Mouse (Mus musculus): Measurements from ENCODE around the gene Ptpn13. TPM values are rescaled to one million over a fixed set of nuclear protein-coding genes. Genes with fewer than 3 reads are reported as not detected.

The Ptpn13 gene
- polyA plus RNA-seq, 1 experiment from 2014 or later: 0.55 TPM

DNA sequence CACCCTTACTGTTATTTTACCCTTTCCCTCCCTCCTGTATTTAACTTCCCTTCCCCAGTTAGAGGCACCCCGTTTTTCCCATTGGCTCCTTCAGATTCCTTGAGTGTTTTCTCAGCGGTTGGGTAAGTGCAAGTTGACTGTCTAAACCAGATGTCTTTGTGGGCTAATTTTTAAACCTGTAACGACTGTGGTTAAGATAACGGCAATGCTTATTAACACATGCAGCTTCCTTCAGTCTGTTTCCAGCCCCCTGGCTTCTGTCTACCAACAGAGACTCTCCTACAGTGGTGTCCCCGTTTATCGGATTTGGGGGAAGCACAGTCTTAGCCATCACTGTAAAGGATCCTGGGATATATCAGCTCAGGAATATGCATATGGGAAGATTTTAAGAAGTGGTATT lies 35.9 kb downstream of the Ptpn13 start:
- no peak overlapping the region for H3K9ac ChIP-seq
- H3K4me1 ChIP-seq (replicated peaks): no peaks in the 10 kb centered on the region
- H3K27ac ChIP-seq (replicated peaks): no peak overlapping the region
- WGBS (ENCODE audit: insufficient replicate concordance): 34% methylated on average over 6 of the region's 6 CpGs
- no peaks in the 10 kb centered on the region for H3K36me3 ChIP-seq (replicated peaks)
- no peak overlapping the region for H3K4me2 ChIP-seq
- H3K9me3 ChIP-seq (replicated peaks): no peaks in the 10 kb centered on the region
- H3K4me3 ChIP-seq (replicated peaks): no peak overlapping the region
- H3K27me3 ChIP-seq: no peaks in the 10 kb centered on the region
- no peak for ATAC-seq (ENCODE audit: insufficient read depth)

DNA sequence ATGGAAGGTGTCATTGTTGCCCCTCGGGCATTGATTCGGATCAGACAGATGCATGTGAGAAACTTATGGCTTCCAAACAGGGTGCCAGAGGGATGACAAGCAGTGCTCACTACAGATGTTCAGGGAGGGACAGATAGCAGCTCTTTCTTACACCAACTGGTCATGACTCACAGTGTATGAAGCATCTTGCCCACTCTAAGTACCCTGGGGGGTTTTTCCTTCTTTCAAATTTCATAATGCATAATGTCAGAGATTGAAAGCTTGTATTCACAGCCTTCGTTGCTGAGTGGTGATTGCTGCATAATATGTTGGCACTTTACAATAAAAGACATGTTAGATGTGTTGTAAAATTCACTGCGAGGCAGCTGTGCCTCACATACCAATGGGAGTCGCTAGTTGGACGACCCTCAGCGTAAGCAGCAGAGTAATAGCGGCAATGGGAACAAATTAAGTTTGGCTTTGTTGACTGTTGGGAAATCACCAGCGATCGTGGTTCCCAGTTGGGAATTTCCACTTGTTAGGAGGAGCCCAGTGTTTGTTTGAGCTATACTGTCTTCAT lies 38.7 kb downstream of the Ptpn13 start:
- Histone ChIP-seq H3K4me1 (replicated peaks) (no peaks in the 10 kb centered on the region), H3K27me3 (no peaks in the 10 kb centered on the region), H3K9me3 (replicated peaks) (no peaks in the 10 kb centered on the region), H3K36me3 (replicated peaks) (no peaks in the 10 kb centered on the region), H3K27ac (replicated peaks) (no peak overlapping the region), H3K9ac (no peak overlapping the region), H3K4me3 (replicated peaks) (no peak overlapping the region), H3K4me2 (no peak overlapping the region)
- 69% methylated on average over 10 of the region's 10 CpGs for WGBS (ENCODE audit: insufficient replicate concordance)
- no peak for ATAC-seq (ENCODE audit: insufficient read depth)

DNA sequence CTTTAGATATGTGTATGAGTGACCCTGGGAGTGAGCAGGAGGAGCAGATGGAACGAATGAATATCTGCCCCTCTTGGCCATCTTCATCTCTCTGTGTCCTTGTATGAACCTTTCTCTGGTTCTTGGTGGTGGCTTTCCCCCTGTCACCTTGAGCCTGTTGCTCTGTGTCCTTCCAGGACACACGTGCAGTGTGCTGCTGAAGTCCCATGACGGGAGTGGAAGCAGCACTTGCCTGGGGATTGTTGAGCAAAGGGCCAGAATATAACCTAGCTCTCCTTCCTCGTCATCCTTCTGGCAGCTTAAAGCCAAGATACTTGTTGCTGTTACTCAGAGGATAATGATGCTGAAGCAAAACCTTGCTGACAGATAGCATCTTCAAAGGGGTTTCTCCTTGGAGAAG lies 39.3 kb downstream of the Ptpn13 start:
- Histone ChIP-seq H3K36me3 (replicated peaks) (no peaks in the 10 kb centered on the region), H3K27me3 (no peaks in the 10 kb centered on the region), H3K4me2 (no peak overlapping the region), H3K4me1 (replicated peaks) (no peaks in the 10 kb centered on the region), H3K9me3 (replicated peaks) (no peaks in the 10 kb centered on the region), H3K27ac (replicated peaks) (no peak overlapping the region), H3K9ac (no peak overlapping the region), H3K4me3 (replicated peaks) (no peak overlapping the region)
- no peak for ATAC-seq (ENCODE audit: insufficient read depth)
- WGBS (ENCODE audit: insufficient replicate concordance): 57% methylated on average over 4 of the region's 4 CpGs

DNA sequence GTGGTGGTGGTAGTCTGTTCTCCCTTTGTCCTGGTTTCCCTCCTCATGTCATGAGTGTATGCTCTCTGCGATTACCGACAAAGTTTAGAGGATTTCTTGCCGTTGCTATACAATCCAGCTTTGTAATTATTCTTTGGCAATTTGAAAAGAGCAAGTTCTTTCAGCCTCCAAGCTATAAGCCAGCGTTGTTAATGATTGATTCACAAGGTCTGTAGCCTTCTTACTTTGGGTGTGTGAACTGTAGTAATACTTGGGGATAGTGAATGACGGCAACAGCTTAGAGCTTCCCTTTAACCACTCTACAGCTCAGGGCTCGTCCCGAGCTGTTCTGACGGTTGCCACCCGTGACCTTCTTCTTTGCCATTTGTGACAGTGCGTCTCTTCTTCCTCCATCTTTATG lies 39.8 kb downstream of the Ptpn13 start:
- Histone ChIP-seq H3K36me3 (replicated peaks) (no peaks in the 10 kb centered on the region), H3K27ac (replicated peaks) (no peak overlapping the region), H3K9ac (no peak overlapping the region), H3K4me3 (replicated peaks) (no peak overlapping the region), H3K27me3 (no peaks in the 10 kb centered on the region), H3K4me1 (replicated peaks) (no peaks in the 10 kb centered on the region), H3K4me2 (no peak overlapping the region), H3K9me3 (replicated peaks) (no peaks in the 10 kb centered on the region)
- 76% methylated on average over 10 of the region's 10 CpGs for WGBS (ENCODE audit: insufficient replicate concordance)
- ATAC-seq (ENCODE audit: insufficient read depth): no peak

DNA sequence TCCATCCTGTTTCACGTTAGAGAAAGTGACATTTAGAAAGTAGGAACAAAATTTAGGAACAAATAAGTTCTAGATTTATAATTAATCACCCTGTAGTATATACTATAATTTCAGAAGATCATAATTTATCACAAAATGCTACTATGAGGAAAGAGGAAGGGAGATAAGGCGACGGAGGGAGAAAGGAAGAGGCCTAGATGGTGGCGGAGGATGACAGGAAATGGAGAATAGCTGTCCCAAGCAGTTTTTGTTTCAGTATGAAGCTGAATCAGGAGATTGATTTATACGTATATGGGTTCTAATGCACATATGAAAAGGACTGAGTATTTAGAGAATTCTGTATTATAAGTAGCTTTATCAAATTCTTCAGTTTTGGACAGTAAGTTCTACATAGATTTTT lies 47.7 kb downstream of the Ptpn13 start:
- Histone ChIP-seq H3K27ac (replicated peaks) (no peak overlapping the region), H3K9me3 (replicated peaks) (no peaks in the 10 kb centered on the region), H3K27me3 (no peaks in the 10 kb centered on the region), H3K4me3 (replicated peaks) (no peak overlapping the region), H3K9ac (no peak overlapping the region), H3K36me3 (replicated peaks) (no peaks in the 10 kb centered on the region), H3K4me2 (no peak overlapping the region), H3K4me1 (replicated peaks) (no peaks in the 10 kb centered on the region)
- 21% methylated on average over 5 of the region's 5 CpGs for WGBS (ENCODE audit: insufficient replicate concordance)
- no peak for ATAC-seq (ENCODE audit: insufficient read depth)

DNA sequence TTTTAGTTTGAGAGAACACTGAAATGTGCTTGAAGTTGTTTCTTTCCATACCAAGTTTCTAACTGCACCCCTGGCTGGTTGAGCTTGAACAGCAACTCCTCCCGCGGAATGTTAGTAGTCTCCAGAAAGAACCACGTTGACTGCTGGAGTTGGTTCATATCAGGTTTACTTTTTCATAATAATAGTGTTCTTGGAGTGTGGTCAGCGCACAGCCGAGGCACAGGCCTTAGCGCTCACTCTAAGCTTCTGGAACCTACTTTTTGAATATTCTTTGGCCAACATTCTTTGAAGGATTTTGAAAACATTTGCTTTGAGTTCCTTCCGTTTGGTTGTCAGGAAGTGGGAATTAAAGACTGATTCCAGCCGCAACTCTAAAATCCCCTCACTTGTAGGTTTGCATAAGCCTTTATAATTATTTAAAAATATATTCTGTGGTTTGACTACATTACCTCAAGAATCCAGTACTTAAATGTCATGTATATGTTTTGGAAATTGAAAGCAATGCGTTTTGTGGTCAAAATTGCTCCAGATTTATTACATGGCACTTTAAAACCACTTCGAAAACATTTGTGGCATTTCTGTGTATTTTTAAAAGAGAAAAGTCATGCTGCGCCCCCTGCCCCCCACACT lies 48.6 kb downstream of the Ptpn13 start:
- Histone ChIP-seq H3K9ac (no peak overlapping the region), H3K36me3 (replicated peaks) (no peaks in the 10 kb centered on the region), H3K27me3 (no peaks in the 10 kb centered on the region), H3K4me3 (replicated peaks) (no peak overlapping the region), H3K4me1 (replicated peaks) (no peaks in the 10 kb centered on the region), H3K4me2 (no peak overlapping the region), H3K27ac (replicated peaks) (no peak overlapping the region), H3K9me3 (replicated peaks) (no peaks in the 10 kb centered on the region)
- no peak for ATAC-seq (ENCODE audit: insufficient read depth)
- 78% methylated on average over 11 of the region's 11 CpGs for WGBS (ENCODE audit: insufficient replicate concordance)

DNA sequence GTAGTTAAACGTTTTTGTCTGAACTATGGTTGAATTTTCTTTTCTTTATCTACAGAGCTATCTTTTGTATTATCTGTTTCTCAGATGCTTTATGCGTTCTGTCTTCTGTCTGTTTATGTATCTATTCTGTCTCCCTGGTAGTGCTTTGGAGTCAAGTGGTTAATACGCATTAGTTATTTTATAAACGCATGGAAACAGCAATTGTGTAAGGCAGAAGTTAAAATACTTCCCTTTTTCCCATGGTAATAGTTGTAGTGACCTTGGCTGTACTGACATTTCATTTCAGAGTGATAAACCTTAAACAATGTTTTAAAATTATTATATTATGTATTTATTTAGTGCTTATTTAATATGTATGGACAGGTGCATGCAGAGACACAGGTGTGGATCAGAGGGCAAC lies 49.3 kb downstream of the Ptpn13 start:
- H3K4me1 ChIP-seq (replicated peaks): no peaks in the 10 kb centered on the region
- H3K9ac ChIP-seq: no peak overlapping the region
- no peaks in the 10 kb centered on the region for H3K9me3 ChIP-seq (replicated peaks)
- H3K36me3 ChIP-seq (replicated peaks): no peaks in the 10 kb centered on the region
- H3K4me2 ChIP-seq: no peak overlapping the region
- H3K27me3 ChIP-seq: no peaks in the 10 kb centered on the region
- 60% methylated on average over 4 of the region's 4 CpGs for WGBS (ENCODE audit: insufficient replicate concordance)
- H3K27ac ChIP-seq (replicated peaks): no peak overlapping the region
- ATAC-seq (ENCODE audit: insufficient read depth): no peak
- H3K4me3 ChIP-seq (replicated peaks): no peak overlapping the region

DNA sequence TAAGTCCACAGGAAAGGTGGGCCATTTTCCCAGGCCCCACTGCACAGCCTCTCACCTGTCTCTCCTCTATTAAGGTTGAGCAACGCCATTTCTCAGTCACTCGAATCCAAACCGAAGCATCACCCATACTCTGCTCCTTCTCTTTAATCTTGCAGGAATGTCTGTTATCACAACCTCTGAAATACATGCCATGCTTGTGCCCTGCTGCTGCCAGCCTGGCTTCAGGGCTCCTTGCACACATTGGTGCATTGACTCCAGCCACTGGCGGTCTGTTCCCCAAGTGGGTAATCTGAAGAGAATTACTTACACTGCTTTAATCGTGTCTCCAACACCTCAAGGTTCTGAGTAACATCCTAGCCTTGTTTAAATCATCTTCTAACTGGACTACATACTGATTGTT lies 50.5 kb downstream of the Ptpn13 start:
- Histone ChIP-seq H3K36me3 (replicated peaks) (no peaks in the 10 kb centered on the region), H3K9me3 (replicated peaks) (no peaks in the 10 kb centered on the region), H3K9ac (no peak overlapping the region), H3K4me1 (replicated peaks) (0 out of 2 replicates have a peak, but pooled peaks cover 5% of the 10 kb centered on the region), H3K4me3 (replicated peaks) (no peak overlapping the region), H3K4me2 (no peak overlapping the region), H3K27ac (replicated peaks) (no peak overlapping the region), H3K27me3 (no peaks in the 10 kb centered on the region)
- ATAC-seq (ENCODE audit: insufficient read depth): no peak
- WGBS (ENCODE audit: insufficient replicate concordance): 80% methylated on average over 5 of the region's 5 CpGs

DNA sequence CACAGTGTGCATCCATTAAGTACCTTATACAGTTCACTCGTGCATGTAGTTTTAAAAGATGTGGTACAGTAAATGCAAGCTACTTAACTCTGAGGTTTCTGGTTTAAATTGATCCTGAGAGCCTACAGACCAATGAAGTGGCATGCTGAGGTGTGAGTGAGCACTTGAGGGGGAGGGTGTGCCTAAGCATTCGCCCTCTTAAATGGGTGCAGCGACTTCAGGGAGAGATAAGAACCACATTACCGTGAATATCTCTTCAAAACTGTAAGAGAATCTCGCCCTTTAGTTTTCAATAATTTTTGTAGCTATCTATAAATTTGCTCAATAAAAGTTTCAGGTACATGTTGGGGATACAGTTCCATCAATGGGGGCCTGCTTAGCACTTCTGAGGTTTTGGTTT lies 54.5 kb downstream of the Ptpn13 start:
- H3K27ac ChIP-seq (replicated peaks): no peak overlapping the region
- 25% methylated on average over 5 of the region's 5 CpGs for WGBS (ENCODE audit: insufficient replicate concordance)
- H3K9ac ChIP-seq: no peak overlapping the region
- H3K4me1 ChIP-seq (replicated peaks): peaks cover 13% of the 10 kb centered on the region; the same call in 1 of the 2 replicates
- no peaks in the 10 kb centered on the region for H3K9me3 ChIP-seq (replicated peaks)
- no peaks in the 10 kb centered on the region for H3K36me3 ChIP-seq (replicated peaks)
- ATAC-seq (ENCODE audit: insufficient read depth): no peak
- H3K4me3 ChIP-seq (replicated peaks): no peak overlapping the region
- H3K4me2 ChIP-seq: no peak overlapping the region
- no peaks in the 10 kb centered on the region for H3K27me3 ChIP-seq

DNA sequence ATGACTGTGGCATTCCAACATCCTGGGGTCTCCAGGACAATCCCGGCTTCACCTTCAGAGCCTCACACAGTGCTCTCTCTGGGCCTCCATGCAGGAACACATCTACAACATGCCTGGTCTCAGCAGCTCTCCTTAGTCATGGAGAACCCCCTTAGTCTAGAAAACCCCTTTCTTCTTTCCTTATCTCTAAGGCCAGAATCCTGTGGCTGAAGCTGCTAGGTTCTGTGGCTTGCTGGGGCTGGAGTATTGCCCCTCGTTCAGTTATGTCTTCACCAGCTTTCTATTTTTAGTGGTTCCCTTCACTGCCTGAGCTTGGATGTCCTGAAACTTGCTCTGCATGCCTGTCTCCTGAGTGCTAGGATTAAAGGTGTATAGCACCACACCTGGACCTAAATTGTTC lies 56.2 kb downstream of the Ptpn13 start:
- H3K27me3 ChIP-seq: no peaks in the 10 kb centered on the region
- no peak overlapping the region for H3K9ac ChIP-seq
- no peak overlapping the region; the same call in 1 of the 2 replicates for H3K4me2 ChIP-seq
- peak; percentile 57; the same call in 1 of the 2 replicates for ATAC-seq (ENCODE audit: insufficient read depth)
- H3K36me3 ChIP-seq (replicated peaks): no peaks in the 10 kb centered on the region
- H3K4me3 ChIP-seq (replicated peaks): no peak overlapping the region
- 24% methylated on average over 2 of the region's 2 CpGs for WGBS (ENCODE audit: insufficient replicate concordance)
- no peaks in the 10 kb centered on the region for H3K9me3 ChIP-seq (replicated peaks)
- peaks cover 13% of the 10 kb centered on the region; the same call in 1 of the 2 replicates for H3K4me1 ChIP-seq (replicated peaks)
- H3K27ac ChIP-seq (replicated peaks): no peak overlapping the region

DNA sequence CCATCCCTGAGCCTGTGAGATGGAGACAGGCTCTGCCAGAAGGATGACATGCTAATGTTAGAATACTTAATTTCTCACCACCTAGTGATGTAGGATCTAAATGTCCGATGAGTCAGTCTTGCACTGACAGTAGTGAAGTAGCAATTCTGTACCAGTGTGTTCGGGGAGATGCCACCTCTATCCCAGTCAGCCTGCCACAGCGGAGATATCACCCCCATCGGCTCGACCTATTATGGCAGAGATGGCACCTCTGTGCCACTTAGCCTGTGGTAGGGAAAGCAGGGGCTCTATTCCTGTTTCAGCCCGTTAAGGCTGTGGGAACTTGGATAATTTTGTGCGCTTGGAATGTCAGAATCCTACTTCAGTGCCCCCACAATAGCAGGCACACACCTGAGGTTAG lies 62.0 kb downstream of the Ptpn13 start:
- Histone ChIP-seq H3K27me3 (no peaks in the 10 kb centered on the region), H3K9me3 (replicated peaks) (no peaks in the 10 kb centered on the region), H3K4me2 (no peak overlapping the region), H3K27ac (replicated peaks) (no peak overlapping the region), H3K4me3 (replicated peaks) (no peak overlapping the region), H3K9ac (no peak overlapping the region), H3K36me3 (replicated peaks) (no peaks in the 10 kb centered on the region), H3K4me1 (replicated peaks) (peaks cover 10% of the 10 kb centered on the region)
- ATAC-seq (ENCODE audit: insufficient read depth): no peak
- 71% methylated on average over 7 of the region's 7 CpGs for WGBS (ENCODE audit: insufficient replicate concordance)

DNA sequence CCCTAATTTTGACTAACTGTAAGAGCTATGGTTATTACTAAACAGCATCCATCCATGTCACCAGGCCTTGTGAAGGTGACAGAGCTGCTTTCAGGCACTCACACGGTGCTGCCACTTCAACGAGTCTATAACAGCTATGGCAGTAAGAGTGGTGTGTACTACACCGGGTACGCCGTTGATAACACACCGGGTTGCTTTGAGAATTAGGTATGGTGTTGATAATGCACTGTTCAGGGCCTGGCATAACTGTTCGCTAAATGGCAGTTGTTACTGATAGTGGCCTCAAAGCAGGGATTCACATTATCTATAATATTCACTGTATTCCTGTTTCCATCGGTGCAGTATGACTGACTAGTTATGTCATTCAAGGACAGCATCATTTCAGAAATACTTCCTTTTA lies 66.0 kb downstream of the Ptpn13 start:
- ATAC-seq (ENCODE audit: insufficient read depth): peak; percentile 95
- no peaks in the 10 kb centered on the region for H3K9me3 ChIP-seq (replicated peaks)
- H3K9ac ChIP-seq: no peak overlapping the region
- no peak overlapping the region for H3K4me3 ChIP-seq (replicated peaks)
- H3K4me2 ChIP-seq: no peak overlapping the region
- WGBS (ENCODE audit: insufficient replicate concordance): 13% methylated on average over 8 of the region's 8 CpGs
- peaks cover 10% of the 10 kb centered on the region for H3K4me1 ChIP-seq (replicated peaks)
- H3K27ac ChIP-seq (replicated peaks): no peak overlapping the region
- H3K36me3 ChIP-seq (replicated peaks): no peaks in the 10 kb centered on the region
- no peaks in the 10 kb centered on the region for H3K27me3 ChIP-seq
